Mouse (Mus musculus): Measurements from ENCODE around the gene Cdc37l1. TPM values are rescaled to one million over a fixed set of nuclear protein-coding genes. Genes with fewer than 3 reads are reported as not detected.

Gene Cdc37l1
- polyA plus RNA-seq, 1 experiment from 2014 or later = 36.7 TPM

- WGBS (ENCODE audit: insufficient replicate concordance) = 89% methylated on average over 3 of the region's 3 CpGs
- peaks cover 4% of the 10 kb centered on the region; the same call in 1 of the 2 replicates for H3K36me3 ChIP-seq (ENCODE audit: control insufficient read depth, insufficient read depth, low read length)
- ATAC-seq (replicated peaks; ENCODE audit: insufficient number of reproducible peaks, low FRiP score, low TSS enrichment) = no peak
Measured at GRCm38 (mm10) chr19:29031788-29032187, 41.6 kb downstream of the Cdc37l1 start.

GRCm38 (mm10) chr19:29032662-29033061, 42.5 kb downstream of the Cdc37l1 start:
- no peak for ATAC-seq (replicated peaks; ENCODE audit: insufficient number of reproducible peaks, low FRiP score, low TSS enrichment)
- H3K4me2 ChIP-seq = no peak overlapping the region
- no peaks in the 10 kb centered on the region for H3K4me1 ChIP-seq (ENCODE audit: control insufficient read depth, insufficient read depth, low read length)
- H3K27me3 ChIP-seq (ENCODE audit: control insufficient read depth, insufficient read depth, low read length) = no peaks in the 10 kb centered on the region
- no peak overlapping the region for H3K4me3 ChIP-seq (ENCODE audit: low read depth, low read length)
- no peaks in the 10 kb centered on the region for H3K9me3 ChIP-seq (replicated peaks; ENCODE audit: control insufficient read depth, low read length)
- no peak overlapping the region for H3K27ac ChIP-seq (ENCODE audit: low read depth, low read length)
- no peak overlapping the region for H3K9ac ChIP-seq (ENCODE audit: low read depth, low read length)
- H3K36me3 ChIP-seq (ENCODE audit: control insufficient read depth, insufficient read depth, low read length) = peaks cover 9% of the 10 kb centered on the region

More at GRCm38 (mm10) chr19:29031788-29032187, 41.6 kb downstream of the Cdc37l1 start:
- H3K27ac ChIP-seq (ENCODE audit: low read depth, low read length) = no peak overlapping the region
- no peak overlapping the region for H3K4me2 ChIP-seq
- H3K9me3 ChIP-seq (replicated peaks; ENCODE audit: control insufficient read depth, low read length) = no peaks in the 10 kb centered on the region
- H3K9ac ChIP-seq (ENCODE audit: low read depth, low read length) = no peak overlapping the region
- no peaks in the 10 kb centered on the region for H3K4me1 ChIP-seq (ENCODE audit: control insufficient read depth, insufficient read depth, low read length)
- H3K4me3 ChIP-seq (ENCODE audit: low read depth, low read length) = no peak overlapping the region
- no peaks in the 10 kb centered on the region for H3K27me3 ChIP-seq (ENCODE audit: control insufficient read depth, insufficient read depth, low read length)

GRCm38 (mm10) chr19:29037026-29037425, 46.9 kb downstream of the Cdc37l1 start:
- no peak overlapping the region for H3K27ac ChIP-seq (ENCODE audit: low read depth, low read length)
- no peaks in the 10 kb centered on the region for H3K27me3 ChIP-seq (ENCODE audit: control insufficient read depth, insufficient read depth, low read length)
- H3K9ac ChIP-seq (ENCODE audit: low read depth, low read length) = no peak overlapping the region
- peaks cover under 1% of the 10 kb centered on the region; the same call in 1 of the 2 replicates for H3K4me1 ChIP-seq (ENCODE audit: control insufficient read depth, insufficient read depth, low read length)
- no peak overlapping the region for H3K4me2 ChIP-seq
- peaks cover 12% of the 10 kb centered on the region for H3K36me3 ChIP-seq (ENCODE audit: control insufficient read depth, insufficient read depth, low read length)
- ATAC-seq (replicated peaks; ENCODE audit: insufficient number of reproducible peaks, low FRiP score, low TSS enrichment) = no peak
- no peaks in the 10 kb centered on the region for H3K9me3 ChIP-seq (replicated peaks; ENCODE audit: control insufficient read depth, low read length)
- WGBS (ENCODE audit: insufficient replicate concordance) = 83% methylated on average over 5 of the region's 5 CpGs
- no peak overlapping the region for H3K4me3 ChIP-seq (ENCODE audit: low read depth, low read length)

- H3K9me3 ChIP-seq (replicated peaks; ENCODE audit: control insufficient read depth, low read length) = no peaks in the 10 kb centered on the region
- H3K27me3 ChIP-seq (ENCODE audit: control insufficient read depth, insufficient read depth, low read length) = no peaks in the 10 kb centered on the region
- H3K4me3 ChIP-seq (ENCODE audit: low read depth, low read length) = no peak overlapping the region
- peaks cover 4% of the 10 kb centered on the region; the same call in 1 of the 2 replicates for H3K4me1 ChIP-seq (ENCODE audit: control insufficient read depth, insufficient read depth, low read length)
- ATAC-seq (replicated peaks; ENCODE audit: insufficient number of reproducible peaks, low FRiP score, low TSS enrichment) = no peak
- H3K4me2 ChIP-seq = no peak overlapping the region
- H3K27ac ChIP-seq (ENCODE audit: low read depth, low read length) = no peak overlapping the region
- H3K9ac ChIP-seq (ENCODE audit: low read depth, low read length) = no peak overlapping the region
- H3K36me3 ChIP-seq (ENCODE audit: control insufficient read depth, insufficient read depth, low read length) = peaks cover 12% of the 10 kb centered on the region
- 88% methylated on average over 10 of the region's 10 CpGs for WGBS (ENCODE audit: insufficient replicate concordance)
Measured at GRCm38 (mm10) chr19:29037541-29037940, 47.4 kb downstream of the Cdc37l1 start.

GRCm38 (mm10) chr19:29039334-29039733, 49.2 kb downstream of the Cdc37l1 start:
- no peaks in the 10 kb centered on the region for H3K9me3 ChIP-seq (replicated peaks; ENCODE audit: control insufficient read depth, low read length)
- H3K4me3 ChIP-seq (ENCODE audit: low read depth, low read length) = no peak overlapping the region
- H3K36me3 ChIP-seq (ENCODE audit: control insufficient read depth, insufficient read depth, low read length) = peaks cover 12% of the 10 kb centered on the region
- no peak overlapping the region for H3K4me2 ChIP-seq
- H3K9ac ChIP-seq (ENCODE audit: low read depth, low read length) = no peak overlapping the region
- H3K27ac ChIP-seq (ENCODE audit: low read depth, low read length) = no peak overlapping the region
- peaks cover 4% of the 10 kb centered on the region; the same call in 1 of the 2 replicates for H3K4me1 ChIP-seq (ENCODE audit: control insufficient read depth, insufficient read depth, low read length)
- H3K27me3 ChIP-seq (ENCODE audit: control insufficient read depth, insufficient read depth, low read length) = no peaks in the 10 kb centered on the region
- ATAC-seq (replicated peaks; ENCODE audit: insufficient number of reproducible peaks, low FRiP score, low TSS enrichment) = no peak

- Histone ChIP-seq H3K9ac (ENCODE audit: low read depth, low read length) (no peak overlapping the region), H3K27me3 (ENCODE audit: control insufficient read depth, insufficient read depth, low read length) (no peaks in the 10 kb centered on the region), H3K4me2 (no peak overlapping the region), H3K4me1 (ENCODE audit: control insufficient read depth, insufficient read depth, low read length) (peaks cover 8% of the 10 kb centered on the region; the same call in 1 of the 2 replicates), H3K36me3 (ENCODE audit: control insufficient read depth, insufficient read depth, low read length) (peaks cover 12% of the 10 kb centered on the region), H3K9me3 (replicated peaks; ENCODE audit: control insufficient read depth, low read length) (no peaks in the 10 kb centered on the region), H3K27ac (ENCODE audit: low read depth, low read length) (no peak overlapping the region), H3K4me3 (ENCODE audit: low read depth, low read length) (no peak overlapping the region)
- 89% methylated on average over 4 of the region's 4 CpGs for WGBS (ENCODE audit: insufficient replicate concordance)
- no peak for ATAC-seq (replicated peaks; ENCODE audit: insufficient number of reproducible peaks, low FRiP score, low TSS enrichment)
Measured at GRCm38 (mm10) chr19:29040206-29040605, 50.1 kb downstream of the Cdc37l1 start.

- H3K9me3 ChIP-seq (replicated peaks; ENCODE audit: control insufficient read depth, low read length) = no peaks in the 10 kb centered on the region
- no peaks in the 10 kb centered on the region for H3K27me3 ChIP-seq (ENCODE audit: control insufficient read depth, insufficient read depth, low read length)
- no peak for ATAC-seq (replicated peaks; ENCODE audit: insufficient number of reproducible peaks, low FRiP score, low TSS enrichment)
- 76% methylated on average over 6 of the region's 6 CpGs for WGBS (ENCODE audit: insufficient replicate concordance)
- peaks cover 15% of the 10 kb centered on the region for H3K4me1 ChIP-seq (ENCODE audit: control insufficient read depth, insufficient read depth, low read length)
- no peak overlapping the region for H3K4me2 ChIP-seq
- no peak overlapping the region for H3K9ac ChIP-seq (ENCODE audit: low read depth, low read length)
- H3K36me3 ChIP-seq (ENCODE audit: control insufficient read depth, insufficient read depth, low read length) = peaks cover 7% of the 10 kb centered on the region
- H3K27ac ChIP-seq (ENCODE audit: low read depth, low read length) = no peak overlapping the region
- no peak overlapping the region for H3K4me3 ChIP-seq (ENCODE audit: low read depth, low read length)
Measured at GRCm38 (mm10) chr19:29042143-29042542, 52.0 kb downstream of the Cdc37l1 start.

- Histone ChIP-seq H3K9ac (ENCODE audit: low read depth, low read length) (no peak overlapping the region), H3K9me3 (replicated peaks; ENCODE audit: control insufficient read depth, low read length) (no peaks in the 10 kb centered on the region), H3K27me3 (ENCODE audit: control insufficient read depth, insufficient read depth, low read length) (no peaks in the 10 kb centered on the region), H3K27ac (ENCODE audit: low read depth, low read length) (no peak overlapping the region), H3K4me2 (no peak overlapping the region), H3K4me1 (ENCODE audit: control insufficient read depth, insufficient read depth, low read length) (peaks cover 15% of the 10 kb centered on the region), H3K4me3 (ENCODE audit: low read depth, low read length) (no peak overlapping the region), H3K36me3 (ENCODE audit: control insufficient read depth, insufficient read depth, low read length) (peaks cover 3% of the 10 kb centered on the region)
- 88% methylated on average over 9 of the region's 9 CpGs for WGBS (ENCODE audit: insufficient replicate concordance)
- ATAC-seq (replicated peaks; ENCODE audit: insufficient number of reproducible peaks, low FRiP score, low TSS enrichment) = no peak
Measured at GRCm38 (mm10) chr19:29042647-29043046, 52.5 kb downstream of the Cdc37l1 start.

- H3K27me3 ChIP-seq (ENCODE audit: control insufficient read depth, insufficient read depth, low read length) = no peaks in the 10 kb centered on the region
- no peak overlapping the region for H3K4me2 ChIP-seq
- no peak overlapping the region for H3K4me3 ChIP-seq (ENCODE audit: low read depth, low read length)
- WGBS (ENCODE audit: insufficient replicate concordance) = 44% methylated on average over 9 of the region's 9 CpGs
- no peaks in the 10 kb centered on the region for H3K9me3 ChIP-seq (replicated peaks; ENCODE audit: control insufficient read depth, low read length)
- H3K36me3 ChIP-seq (ENCODE audit: control insufficient read depth, insufficient read depth, low read length) = peaks cover 3% of the 10 kb centered on the region; the same call in 1 of the 2 replicates
- H3K9ac ChIP-seq (ENCODE audit: low read depth, low read length) = no peak overlapping the region
- no peak overlapping the region for H3K27ac ChIP-seq (ENCODE audit: low read depth, low read length)
- H3K4me1 ChIP-seq (ENCODE audit: control insufficient read depth, insufficient read depth, low read length) = peaks cover 15% of the 10 kb centered on the region
- no peak for ATAC-seq (replicated peaks; ENCODE audit: insufficient number of reproducible peaks, low FRiP score, low TSS enrichment)
Measured at GRCm38 (mm10) chr19:29044353-29044768, 54.2 kb downstream of the Cdc37l1 start.
